Mouse (Mus musculus) kidney, embryonic 16.5 days (tissue): ENCODE measurements at regions not wholly inside any gene's neighbourhood (a gene's known extent, or its start where the extent isn't known, plus 50 kb on each side); places are given as distances from the start of the nearest gene placed in this dataset.
"Not testable (repeated sequence)": the region's sequence is repeated elsewhere in the genome, so short reads cannot be mapped to it uniquely, and the experiment has no call there.

Source experiments
- ATAC-seq: fragments of 200-750 bp; cut with Nextera tagmentation; 2 replicates; pipeline ENCODE4 v1.8.0; 2017; ENCODE audit warnings: moderate TSS enrichment; ENCODE audit not compliant: low FRiP score, low TSS enrichment
- H3K27ac ChIP-seq: fragments of 300-500 bp; sonication (generic); 2 replicates; pipeline ENCODE4 v1.5.1; 2014; ENCODE audit warnings: low read length
- H3K27me3 ChIP-seq: fragments of 300-500 bp; sonication (generic); 2 replicates; pipeline ENCODE4 v1.6.1; 2014; ENCODE audit warnings: low read length, control low read depth, mixed read lengths; ENCODE audit not compliant: insufficient read depth
- H3K36me3 ChIP-seq: fragments of 300-500 bp; sonication (generic); 2 replicates; pipeline ENCODE4 v1.6.1; 2014; ENCODE audit warnings: low read length, control low read depth, mixed read lengths; ENCODE audit not compliant: insufficient read depth
- H3K4me1 ChIP-seq: fragments of 300-500 bp; sonication (generic); 2 replicates; pipeline ENCODE4 v1.6.1; 2014; ENCODE audit warnings: low read length, control low read depth, mixed read lengths; ENCODE audit not compliant: insufficient read depth
- H3K4me2 ChIP-seq: fragments of 300-500 bp; sonication (generic); replicated peaks from 2 replicates; pipeline ENCODE4 v1.6.1; 2014; ENCODE audit warnings: low read depth, low read length
- H3K4me3 ChIP-seq: fragments of 300-500 bp; sonication (generic); 2 replicates; pipeline ENCODE4 v1.5.1; 2014; ENCODE audit warnings: mild to moderate bottlenecking, low read length
- H3K9ac ChIP-seq: fragments of 300-500 bp; sonication (generic); replicated peaks from 2 replicates; pipeline ENCODE4 v1.6.1; 2014; ENCODE audit warnings: low read length
- H3K9me3 ChIP-seq: fragments of 300-500 bp; sonication (generic); 2 replicates; pipeline ENCODE4 v1.6.1; 2016; ENCODE audit warnings: low read length, control low read depth
- WGBS: fragments of 180-500 bp; shearing (Covaris S2); extraction: QIAGEN DNeasy Blood & Tissue Kit; methylation state at CpG from one replicate; pipeline ENCODE4 v1.1.7; 2014; 5-methylcytosine and 5-hydroxymethylcytosine counted together

GRCm38 (mm10) chr13:85895141-85895540 lies 151.6 kb downstream of the Cox7c start:
- Histone ChIP-seq H3K9ac (no peak overlapping the region), H3K4me1 (no peaks in the 10 kb centered on the region), H3K36me3 (no peaks in the 10 kb centered on the region), H3K9me3 (no peaks in the 10 kb centered on the region), H3K27ac (no peak overlapping the region), H3K27me3 (no peaks in the 10 kb centered on the region), H3K4me3 (no peak overlapping the region), H3K4me2 (no peak overlapping the region)
- WGBS: 46% methylated on average over 8 of the region's 8 CpGs
- ATAC-seq: no peak

- H3K4me3 ChIP-seq, H3K4me1 ChIP-seq: not testable (repeated sequence)
These were observed 156.9 kb downstream of the Cox7c start for GRCm38 (mm10) chr13:85889846-85890245.

GRCm38 (mm10) chr13:85882817-85883216 lies 163.9 kb downstream of the Cox7c start:
- Histone ChIP-seq H3K9ac (no peak overlapping the region), H3K9me3 (no peaks in the 10 kb centered on the region), H3K36me3 (no peaks in the 10 kb centered on the region), H3K4me1 (no peaks in the 10 kb centered on the region), H3K27me3 (no peaks in the 10 kb centered on the region), H3K4me3 (no peak overlapping the region), H3K4me2 (no peak overlapping the region), H3K27ac (no peak overlapping the region)
- 66% methylated on average over 2 of the region's 2 CpGs for WGBS
- no peak for ATAC-seq

More at GRCm38 (mm10) chr13:85889846-85890245, 156.9 kb downstream of the Cox7c start:
- H3K9me3 ChIP-seq, ATAC-seq, H3K4me2 ChIP-seq, H3K27ac ChIP-seq, H3K9ac ChIP-seq, H3K36me3 ChIP-seq, H3K27me3 ChIP-seq: not testable (repeated sequence)

GRCm38 (mm10) chr13:85863745-85864144 lies 183.0 kb downstream of the Cox7c start:
- no peak overlapping the region for H3K9ac ChIP-seq
- no peaks in the 10 kb centered on the region for H3K36me3 ChIP-seq
- ATAC-seq: no peak
- H3K27ac ChIP-seq: no peak overlapping the region
- no peaks in the 10 kb centered on the region for H3K27me3 ChIP-seq
- H3K9me3 ChIP-seq: no peaks in the 10 kb centered on the region
- H3K4me3 ChIP-seq: no peak overlapping the region
- H3K4me2 ChIP-seq: no peak overlapping the region
- H3K4me1 ChIP-seq: no peaks in the 10 kb centered on the region
- WGBS: 87% methylated on average over 2 of the region's 2 CpGs

GRCm38 (mm10) chr13:85848276-85848675 lies 198.4 kb downstream of the Cox7c start:
- Histone ChIP-seq H3K4me3 (no peak overlapping the region), H3K36me3 (no peaks in the 10 kb centered on the region), H3K9me3 (no peaks in the 10 kb centered on the region), H3K4me2 (no peak overlapping the region), H3K4me1 (no peaks in the 10 kb centered on the region), H3K27me3 (no peaks in the 10 kb centered on the region), H3K27ac (no peak overlapping the region), H3K9ac (no peak overlapping the region)
- no peak for ATAC-seq

GRCm38 (mm10) chr13:85829894-85830293 lies 216.8 kb downstream of the Cox7c start:
- no peak for ATAC-seq
- no peaks in the 10 kb centered on the region for H3K4me1 ChIP-seq
- H3K4me3 ChIP-seq: no peak overlapping the region
- no peak overlapping the region for H3K9ac ChIP-seq
- H3K36me3 ChIP-seq: no peaks in the 10 kb centered on the region
- no peaks in the 10 kb centered on the region for H3K9me3 ChIP-seq
- no peak overlapping the region for H3K27ac ChIP-seq
- 79% methylated on average over 1 of the region's 1 CpGs for WGBS
- H3K4me2 ChIP-seq: no peak overlapping the region
- H3K27me3 ChIP-seq: no peaks in the 10 kb centered on the region
